Mouse (Mus musculus): Measurements from ENCODE around the gene Atp5j. TPM values are rescaled to one million over a fixed set of nuclear protein-coding genes. Genes with fewer than 3 reads are reported as not detected.

Atp5j gene
- polyA plus RNA-seq, 1 experiment from 2014 or later = 805 TPM

DNA sequence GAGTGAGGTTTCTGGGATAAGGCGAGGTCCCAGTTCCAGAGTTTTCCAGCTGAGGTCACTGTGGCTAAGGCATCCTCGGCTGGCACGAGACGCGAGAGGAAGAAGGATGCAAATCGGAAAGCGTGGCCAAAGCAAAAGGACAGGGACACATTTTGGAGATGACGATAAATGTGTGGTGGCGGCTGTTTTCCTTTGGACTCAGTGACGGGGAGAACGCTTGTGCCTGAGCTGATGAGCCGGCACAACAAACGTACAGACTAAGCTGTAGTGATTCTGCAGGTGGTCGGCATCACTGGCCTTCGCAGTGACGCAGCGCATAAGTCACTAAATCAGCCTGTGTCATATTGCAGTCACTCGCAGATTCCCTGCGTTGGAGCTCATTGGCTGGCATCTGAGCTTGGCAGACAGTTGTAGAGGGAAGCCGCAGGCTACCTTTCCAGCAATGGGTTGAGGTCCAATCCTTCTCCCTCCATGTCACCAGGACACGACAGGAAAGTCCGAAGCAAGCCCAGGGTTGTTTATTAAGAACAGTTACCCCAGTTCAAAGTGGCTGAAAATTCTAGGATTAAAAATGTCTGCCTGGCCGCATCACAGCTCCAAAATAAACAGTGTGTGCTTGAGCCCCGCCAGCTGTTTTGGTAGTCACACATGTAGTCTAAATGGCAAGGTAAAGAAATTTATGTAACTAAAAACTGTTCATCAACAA lies 39.7 kb upstream of the Atp5j start:
- Histone ChIP-seq H3K9me3 (ENCODE audit: low read length) (no peaks in the 10 kb centered on the region), H3K27me3 (ENCODE audit: insufficient read depth, low read length) (no peaks in the 10 kb centered on the region), H3K4me3 (ENCODE audit: low read depth, low read length) (no peak overlapping the region), H3K27ac (ENCODE audit: low read depth) (no peak overlapping the region), H3K36me3 (replicated peaks; ENCODE audit: insufficient read depth, low read length) (no peaks in the 10 kb centered on the region), H3K4me1 (ENCODE audit: insufficient read depth) (no peaks in the 10 kb centered on the region), H3K4me2 (ENCODE audit: low read depth, low read length) (no peak overlapping the region), H3K9ac (replicated peaks) (no peak overlapping the region)
- DNase-seq (no peak), ATAC-seq (no peak)
- no peak for TF ChIP-seq EP300 (IDR thresholded peaks at IDR 0.05; ENCODE audit: low read depth)
- TF ChIP-seq CTCF (IDR thresholded peaks at IDR 0.05; ENCODE audit: low read depth) = no peak
- 80% methylated on average over 24 of the region's 24 CpGs for WGBS (ENCODE audit: insufficient replicate concordance)

DNA sequence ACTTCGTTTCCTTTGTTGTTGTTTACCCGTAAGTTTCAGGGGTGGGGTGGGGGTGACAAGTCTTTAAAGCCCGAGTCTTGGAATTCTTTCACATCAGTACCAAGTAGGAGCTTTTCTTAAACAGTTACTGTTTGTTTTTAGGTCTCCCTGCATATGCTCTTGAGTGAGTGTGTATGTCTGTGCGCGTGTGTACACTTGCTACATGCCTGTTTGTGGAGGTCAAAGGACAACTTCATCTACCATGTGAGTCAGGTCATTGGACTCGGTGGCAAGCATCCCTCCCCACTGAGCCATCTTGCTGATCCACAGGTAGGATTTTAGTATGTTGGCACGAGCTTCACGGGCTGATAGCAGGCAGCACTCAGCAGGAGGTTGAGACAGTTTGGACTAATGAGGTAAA lies 38.4 kb upstream of the Atp5j start:
- ATAC-seq = peak; percentile 63
- TF ChIP-seq EP300 (IDR thresholded peaks at IDR 0.05; ENCODE audit: low read depth) (no peak), CTCF (IDR thresholded peaks at IDR 0.05; ENCODE audit: low read depth) (no peak)
- no peak overlapping the region for H3K27ac ChIP-seq (ENCODE audit: low read depth)
- 69% methylated on average over 8 of the region's 8 CpGs for WGBS (ENCODE audit: insufficient replicate concordance)
- no peaks in the 10 kb centered on the region for H3K4me1 ChIP-seq (ENCODE audit: insufficient read depth)
- H3K36me3 ChIP-seq (replicated peaks; ENCODE audit: insufficient read depth, low read length) = no peaks in the 10 kb centered on the region
- no peak overlapping the region for H3K4me3 ChIP-seq (ENCODE audit: low read depth, low read length)
- DNase-seq = no peak
- H3K9ac ChIP-seq (replicated peaks) = no peak overlapping the region
- no peaks in the 10 kb centered on the region for H3K9me3 ChIP-seq (ENCODE audit: low read length)
- H3K27me3 ChIP-seq (ENCODE audit: insufficient read depth, low read length) = no peaks in the 10 kb centered on the region
- no peak overlapping the region for H3K4me2 ChIP-seq (ENCODE audit: low read depth, low read length)

DNA sequence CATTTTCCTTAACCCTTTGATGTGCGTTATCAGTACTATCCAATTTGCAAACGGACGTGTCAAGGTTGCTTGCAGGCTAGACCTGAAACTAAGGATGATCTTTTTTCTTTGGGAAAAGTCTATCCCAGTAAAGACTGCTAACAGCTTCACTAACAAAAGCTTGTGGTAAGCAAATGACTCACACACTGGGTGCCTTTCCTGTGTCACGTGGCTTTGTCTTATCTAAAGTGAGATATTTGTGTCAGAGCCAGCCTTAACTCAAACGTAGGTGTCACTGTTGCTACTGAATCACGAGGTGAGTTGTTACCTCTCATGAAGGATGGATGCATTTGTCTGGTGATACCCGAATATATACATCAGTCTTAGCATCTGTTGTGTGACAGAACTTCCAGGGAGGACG lies 29.2 kb upstream of the Atp5j start:
- 76% methylated on average over 8 of the region's 8 CpGs for WGBS (ENCODE audit: insufficient replicate concordance)
- TF ChIP-seq CTCF (IDR thresholded peaks at IDR 0.05; ENCODE audit: low read depth) (no peak), EP300 (IDR thresholded peaks at IDR 0.05; ENCODE audit: low read depth) (no peak)
- DNase-seq = no peak
- Histone ChIP-seq H3K4me2 (ENCODE audit: low read depth, low read length) (no peak overlapping the region), H3K4me3 (ENCODE audit: low read depth, low read length) (no peak overlapping the region), H3K9ac (replicated peaks) (no peak overlapping the region), H3K27ac (ENCODE audit: low read depth) (no peak overlapping the region), H3K27me3 (ENCODE audit: insufficient read depth, low read length) (no peaks in the 10 kb centered on the region), H3K9me3 (ENCODE audit: low read length) (no peaks in the 10 kb centered on the region), H3K4me1 (ENCODE audit: insufficient read depth) (no peaks in the 10 kb centered on the region), H3K36me3 (replicated peaks; ENCODE audit: insufficient read depth, low read length) (peaks cover 24% of the 10 kb centered on the region)
- no peak for ATAC-seq

DNA sequence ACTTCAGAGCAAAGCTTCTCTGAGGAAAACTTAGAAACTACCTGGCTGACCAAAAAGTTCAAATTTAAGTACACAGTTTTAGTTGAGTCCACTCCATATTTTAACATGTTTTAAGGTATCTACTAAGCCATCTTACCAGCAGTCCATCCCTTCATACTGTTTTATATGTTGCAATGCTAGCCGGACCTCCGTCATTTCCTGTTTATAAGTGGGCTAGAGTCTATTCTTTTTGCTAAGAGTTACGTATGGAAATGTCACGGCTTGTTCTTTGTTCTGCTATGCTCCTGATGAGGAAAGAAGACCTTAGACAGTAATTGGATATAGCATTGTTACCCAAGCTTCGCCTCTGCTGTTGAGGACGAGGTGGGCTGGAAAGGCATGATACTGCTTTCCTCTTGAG lies 18.1 kb upstream of the Atp5j start:
- WGBS (ENCODE audit: insufficient replicate concordance) = 90% methylated on average over 6 of the region's 6 CpGs
- Histone ChIP-seq H3K9ac (replicated peaks) (no peak overlapping the region), H3K9me3 (ENCODE audit: low read length) (no peaks in the 10 kb centered on the region), H3K4me3 (ENCODE audit: low read depth, low read length) (no peak overlapping the region), H3K4me2 (ENCODE audit: low read depth, low read length) (no peak overlapping the region), H3K27me3 (ENCODE audit: insufficient read depth, low read length) (no peaks in the 10 kb centered on the region), H3K4me1 (ENCODE audit: insufficient read depth) (no peaks in the 10 kb centered on the region), H3K27ac (ENCODE audit: low read depth) (no peak overlapping the region), H3K36me3 (replicated peaks; ENCODE audit: insufficient read depth, low read length) (peaks cover 74% of the 10 kb centered on the region)
- no peak for DNase-seq
- ATAC-seq = no peak
- TF ChIP-seq CTCF (IDR thresholded peaks at IDR 0.05; ENCODE audit: low read depth) (no peak), EP300 (IDR thresholded peaks at IDR 0.05; ENCODE audit: low read depth) (no peak)

DNA sequence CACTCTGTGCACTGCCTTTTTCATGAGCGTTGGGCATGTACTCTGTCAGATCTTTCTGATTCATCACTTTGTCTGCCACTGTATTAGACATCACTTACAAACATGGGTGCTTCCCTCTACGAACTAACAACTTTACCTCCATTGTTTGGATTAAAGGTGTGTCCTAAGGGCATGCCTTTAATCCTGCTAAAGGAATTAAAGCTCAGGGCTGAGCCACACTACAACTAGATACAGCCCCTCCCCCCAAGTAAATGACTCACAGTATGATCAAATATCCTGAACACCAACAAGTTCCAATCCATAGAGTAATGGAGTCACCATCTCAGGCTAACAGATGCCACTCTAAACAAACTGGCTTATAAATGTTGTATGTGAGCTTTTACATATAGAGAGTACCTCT lies 3.2 kb upstream of the Atp5j start:
- no peak for DNase-seq
- Histone ChIP-seq H3K36me3 (replicated peaks; ENCODE audit: insufficient read depth, low read length) (peaks cover 29% of the 10 kb centered on the region), H3K27ac (ENCODE audit: low read depth) (no peak overlapping the region), H3K27me3 (ENCODE audit: insufficient read depth, low read length) (no peaks in the 10 kb centered on the region), H3K4me2 (ENCODE audit: low read depth, low read length) (no peak overlapping the region), H3K9me3 (ENCODE audit: low read length) (no peaks in the 10 kb centered on the region), H3K9ac (replicated peaks) (no peak overlapping the region), H3K4me3 (ENCODE audit: low read depth, low read length) (no peak overlapping the region), H3K4me1 (ENCODE audit: insufficient read depth) (peaks cover 8% of the 10 kb centered on the region; the same call in 1 of the 2 replicates)
- WGBS (ENCODE audit: insufficient replicate concordance) = 82% methylated on average over 2 of the region's 2 CpGs
- no peak for TF ChIP-seq EP300 (IDR thresholded peaks at IDR 0.05; ENCODE audit: low read depth)
- no peak for TF ChIP-seq CTCF (IDR thresholded peaks at IDR 0.05; ENCODE audit: low read depth)
- no peak for ATAC-seq

DNA sequence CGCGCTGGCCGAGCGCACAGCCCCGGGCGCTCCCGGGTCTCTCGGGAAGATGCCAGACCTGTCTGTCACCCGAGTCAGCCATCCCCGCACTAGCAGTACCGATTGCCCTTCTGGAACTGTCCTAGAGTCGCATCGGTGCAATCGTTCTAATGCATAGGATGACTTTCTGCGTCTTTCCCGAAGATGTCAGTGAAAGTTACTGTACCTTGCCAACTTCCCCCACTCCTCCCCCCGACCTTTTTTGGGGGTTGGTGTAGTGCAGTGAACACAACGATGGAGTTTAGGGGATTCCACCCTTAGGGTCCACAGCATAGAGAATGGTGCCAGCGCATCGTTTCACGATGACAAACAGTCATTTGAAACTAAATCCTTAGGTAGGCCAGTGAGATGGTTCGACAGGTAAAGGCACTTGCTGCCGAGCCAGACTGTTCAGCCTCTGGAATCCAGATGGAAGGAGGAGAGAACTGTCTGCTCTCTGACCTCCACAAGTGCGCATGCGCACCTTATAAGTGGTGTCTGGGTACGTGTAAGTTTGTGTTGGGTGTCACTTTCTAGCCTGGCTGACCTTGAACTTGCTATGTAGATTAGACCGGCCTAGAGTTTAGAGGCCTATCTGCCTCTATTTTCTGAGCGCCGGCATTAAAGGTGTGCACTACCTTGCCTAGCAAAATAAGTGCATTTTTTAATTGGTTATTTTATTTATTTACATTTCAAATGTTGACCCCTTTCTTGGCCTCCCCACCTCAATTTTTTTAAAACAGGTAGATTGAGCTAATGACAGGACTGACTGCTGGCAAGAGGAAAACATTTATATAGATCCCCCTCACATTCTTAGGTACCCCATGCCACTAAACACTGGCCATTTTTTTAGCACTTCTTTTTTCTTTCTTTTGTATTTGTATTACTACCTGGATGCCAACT lies 658 bp upstream of the Atp5j start:
- peaks cover 16% of the 10 kb centered on the region for H3K4me1 ChIP-seq (ENCODE audit: insufficient read depth)
- WGBS (ENCODE audit: insufficient replicate concordance) = 5% methylated on average over 22 of the region's 29 CpGs
- peak overlapping the region; percentile 82 for H3K4me2 ChIP-seq (ENCODE audit: low read depth, low read length)
- TF ChIP-seq CTCF (IDR thresholded peaks at IDR 0.05; ENCODE audit: low read depth) (no peak), EP300 (IDR thresholded peaks at IDR 0.05; ENCODE audit: low read depth) (no peak)
- ATAC-seq (peak; percentile 12), DNase-seq (peak; percentile 70)
- no peaks in the 10 kb centered on the region for H3K9me3 ChIP-seq (ENCODE audit: low read length)
- peak overlapping the region; percentile 99 for H3K9ac ChIP-seq (replicated peaks)
- peak overlapping the region; percentile 98 for H3K4me3 ChIP-seq (ENCODE audit: low read depth, low read length)
- peak overlapping the region; percentile 98 for H3K27ac ChIP-seq (ENCODE audit: low read depth)
- H3K27me3 ChIP-seq (ENCODE audit: insufficient read depth, low read length) = no peaks in the 10 kb centered on the region
- peaks cover 30% of the 10 kb centered on the region for H3K36me3 ChIP-seq (replicated peaks; ENCODE audit: insufficient read depth, low read length)
